Mouse (Mus musculus) liver, embryonic 14.5 days (tissue): ENCODE results near the gene Cemip2. TPM values are rescaled to one million over a fixed set of nuclear protein-coding genes. Genes with fewer than 3 reads are reported as not detected.

ENCODE experiments used
- ATAC-seq: fragments of 200-750 bp; cut with Nextera tagmentation; 2 replicates; pipeline ENCODE4 v1.8.0; 2017; ENCODE audit warnings: moderate number of reproducible peaks, mild to moderate bottlenecking, moderate library complexity; ENCODE audit not compliant: insufficient read depth
- DNase-seq, 3 experiments: peaks; one replicate each; pipeline ENCODE4 v3.0.0-alpha.2; 2012 to 2013; ENCODE audit warnings: low read depth in 3 of 3, low spot score in 3 of 3
- H3K27ac ChIP-seq: fragments of 300-500 bp; sonication (generic); 2 replicates; pipeline ENCODE4 v1.5.1; 2014; ENCODE audit warnings: moderate library complexity, mild to moderate bottlenecking, control low read depth, inconsistent platforms
- H3K27me3 ChIP-seq: fragments of 300-500 bp; sonication (generic); 2 replicates; pipeline ENCODE4 v1.6.1; 2014; ENCODE audit warnings: mild to moderate bottlenecking, low read length, moderate library complexity; ENCODE audit not compliant: control insufficient read depth, insufficient read depth
- H3K36me3 ChIP-seq: fragments of 300-500 bp; sonication (generic); replicated peaks from 2 replicates; pipeline ENCODE4 v1.6.1; 2014; ENCODE audit warnings: low read depth; ENCODE audit not compliant: control insufficient read depth, insufficient read depth
- H3K4me1 ChIP-seq, 2 experiments: fragments of 200-500 bp in 1 of 2; fragments of 300-500 bp in 1 of 2; sonication (generic) in 1 of 2; replicated peaks; 2 replicates each; pipeline ENCODE4 v1.6.1; 2012 to 2014; ENCODE audit warnings: antibody characterized with exemption in 1 of 2, inconsistent platforms in 1 of 2, low read length in 1 of 2; ENCODE audit not compliant: control insufficient read depth in 2 of 2, insufficient read depth in 2 of 2
- H3K4me2 ChIP-seq: fragments of 300-500 bp; sonication (generic); 2 replicates; pipeline ENCODE4 v1.6.1; 2014; ENCODE audit warnings: low read depth, mild to moderate bottlenecking, control low read depth, moderate library complexity
- H3K4me3 ChIP-seq, 2 experiments: fragments of 200-500 bp in 1 of 2; fragments of 300-500 bp in 1 of 2; sonication (generic) in 1 of 2; 2 replicates each; pipeline ENCODE4 v1.5.1; 2012 to 2014; ENCODE audit warnings: low read depth in 2 of 2, low read length in 2 of 2, mild to moderate bottlenecking in 2 of 2, control low read depth in 1 of 2, inconsistent platforms in 1 of 2, moderate library complexity in 1 of 2; ENCODE audit not compliant: insufficient read depth in 1 of 2
- H3K9ac ChIP-seq: fragments of 300-500 bp; sonication (generic); replicated peaks from 2 replicates; pipeline ENCODE4 v1.6.1; 2014; ENCODE audit warnings: mild to moderate bottlenecking, control low read depth, moderate library complexity
- H3K9me3 ChIP-seq: fragments of 300-500 bp; sonication (generic); 2 replicates; pipeline ENCODE4 v1.6.1; 2016; ENCODE audit warnings: low read length, mixed read lengths; ENCODE audit not compliant: control insufficient read depth
- CTCF ChIP-seq: IDR thresholded peaks from 2 replicates; pipeline ENCODE4 v1.5.1; 2016; ENCODE audit warnings: antibody characterized with exemption, low read depth, control low read depth
- EP300 ChIP-seq: IDR thresholded peaks from 2 replicates; pipeline ENCODE4 v1.6.1; 2016; ENCODE audit warnings: antibody characterized with exemption, low read depth
- WGBS: fragments of 180-500 bp; shearing (Covaris S2); extraction: QIAGEN DNeasy Blood & Tissue Kit; methylation state at CpG from one replicate; pipeline ENCODE4 v1.1.7; 2014; ENCODE audit not compliant: insufficient replicate concordance; 5-methylcytosine and 5-hydroxymethylcytosine counted together
- polyA plus RNA-seq, 2 experiments: library from polyadenylated mRNA; depleted of rRNA in 1 of 2; stranded (reverse) in 1 of 2; unstranded in 1 of 2; fragments of >200 nt; fragmentation: Nextera tagmentation in 1 of 2; extraction: Ambion mirVana in 1 of 2; gene quantifications; 2 replicates each; pipeline versions ENCODE4 v1.2.1 to v1.2.3; 2012 to 2014

Gene Cemip2
- polyA plus RNA-seq, 2 experiments = 3.0 to 6.0 TPM

GRCm38 (mm10) chr19:21788999-21789398 lies 10.9 kb downstream of the Cemip2 start:
- TF ChIP-seq CTCF (no peak), EP300 (no peak)
- Histone ChIP-seq H3K27me3 (no peaks in the 10 kb centered on the region), H3K9ac (no peak overlapping the region), H3K9me3 (no peaks in the 10 kb centered on the region), H3K4me2 (no peak overlapping the region), H3K36me3 (no peaks in the 10 kb centered on the region), H3K4me3 (no peak overlapping the region), H3K27ac (no peak overlapping the region), H3K4me1 (peaks cover 0 to 2% of the 10 kb centered on the region in 2 experiments; a peak in 1 of 4 replicates)
- no peak for ATAC-seq
- DNase-seq = no peak
- 66% methylated on average over 8 of the region's 8 CpGs for WGBS

GRCm38 (mm10) chr19:21789676-21790075 lies 11.5 kb downstream of the Cemip2 start:
- no peak for DNase-seq
- TF ChIP-seq CTCF (no peak), EP300 (no peak)
- ATAC-seq = no peak
- no peak overlapping the region for H3K4me3 ChIP-seq
- H3K9me3 ChIP-seq = no peaks in the 10 kb centered on the region
- peaks cover 0 to under 1% of the 10 kb centered on the region in 2 experiments; a peak in 1 of 4 replicates for H3K4me1 ChIP-seq
- H3K27ac ChIP-seq = no peak overlapping the region
- no peaks in the 10 kb centered on the region for H3K36me3 ChIP-seq
- no peaks in the 10 kb centered on the region for H3K27me3 ChIP-seq
- H3K9ac ChIP-seq = no peak overlapping the region
- H3K4me2 ChIP-seq = no peak overlapping the region
- WGBS = 73% methylated on average over 6 of the region's 6 CpGs

GRCm38 (mm10) chr19:21791386-21791785 lies 13.2 kb downstream of the Cemip2 start:
- TF ChIP-seq CTCF (no peak), EP300 (no peak)
- Histone ChIP-seq H3K36me3 (no peaks in the 10 kb centered on the region), H3K4me2 (no peak overlapping the region), H3K9me3 (no peaks in the 10 kb centered on the region), H3K4me1 (no peaks in the 10 kb centered on the region; a peak in 1 of 4 replicates), H3K27ac (no peak overlapping the region), H3K27me3 (no peaks in the 10 kb centered on the region), H3K9ac (no peak overlapping the region), H3K4me3 (no peak overlapping the region)
- ATAC-seq (no peak), DNase-seq (no peak)
- WGBS = 64% methylated on average over 3 of the region's 3 CpGs

- DNase-seq (no peak), ATAC-seq (no peak)
- Histone ChIP-seq H3K27ac (no peak overlapping the region), H3K4me2 (no peak overlapping the region), H3K9me3 (no peaks in the 10 kb centered on the region), H3K4me1 (no peaks in the 10 kb centered on the region; a peak in 1 of 4 replicates), H3K9ac (no peak overlapping the region), H3K36me3 (no peaks in the 10 kb centered on the region), H3K27me3 (no peaks in the 10 kb centered on the region), H3K4me3 (no peak overlapping the region)
- TF ChIP-seq CTCF = no peak
- TF ChIP-seq EP300 = no peak
- 84% methylated on average over 4 of the region's 4 CpGs for WGBS
Measured at GRCm38 (mm10) chr19:21791826-21792225, 13.7 kb downstream of the Cemip2 start.

- WGBS = 84% methylated on average over 26 of the region's 26 CpGs
- ATAC-seq = no peak
- H3K4me1 ChIP-seq = no peaks in the 10 kb centered on the region; a peak in 1 of 4 replicates
- no peak overlapping the region for H3K27ac ChIP-seq
- no peaks in the 10 kb centered on the region for H3K27me3 ChIP-seq
- H3K4me2 ChIP-seq = no peak overlapping the region
- H3K9me3 ChIP-seq = no peaks in the 10 kb centered on the region
- no peak overlapping the region for H3K9ac ChIP-seq
- no peak for DNase-seq
- no peaks in the 10 kb centered on the region for H3K36me3 ChIP-seq
- H3K4me3 ChIP-seq = no peak overlapping the region
- TF ChIP-seq EP300 (no peak), CTCF (no peak)
Measured at GRCm38 (mm10) chr19:21792587-21793175, 14.5 kb downstream of the Cemip2 start.
